Mouse (Mus musculus): Measurements from ENCODE around the gene Upf1. TPM values are rescaled to one million over a fixed set of nuclear protein-coding genes. Genes with fewer than 3 reads are reported as not detected.
A peak's percentile ranks its signal among the peaks of the same experiment; 100 is the strongest.

Upf1 gene
- polyA plus RNA-seq, 1 experiment from 2014 or later = 36.0 TPM

DNA sequence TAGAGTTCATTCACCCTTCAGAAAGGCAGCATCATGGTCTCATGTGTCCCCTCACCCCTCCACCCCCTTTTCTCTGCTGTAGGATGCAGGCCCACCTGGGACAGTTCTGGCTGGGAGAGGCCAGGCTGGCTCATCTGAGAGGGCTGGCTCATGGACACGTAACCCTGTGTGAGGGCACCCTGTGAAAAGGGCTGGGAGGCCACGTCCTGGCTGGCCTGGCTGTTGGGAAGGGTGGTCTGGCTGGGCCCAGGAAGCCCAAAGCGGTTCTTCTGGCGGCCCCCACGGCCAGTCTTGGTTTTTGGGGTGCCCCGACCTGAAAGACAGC is 20.2 kb downstream of the Upf1 start:
- Histone ChIP-seq H3K4me1 (peaks cover 23% of the 10 kb centered on the region), H3K9ac (no peak overlapping the region), H3K9me3 (no peaks in the 10 kb centered on the region), H3K4me2 (replicated peaks) (no peak overlapping the region), H3K36me3 (peaks cover 74% of the 10 kb centered on the region), H3K27ac (no peak overlapping the region), H3K4me3 (no peak overlapping the region), H3K27me3 (peaks cover 10% of the 10 kb centered on the region)
- 95% methylated on average over 6 of the region's 6 CpGs for WGBS
- no peak for ATAC-seq (ENCODE audit: insufficient number of reproducible peaks, insufficient read depth, low FRiP score, low TSS enrichment)

DNA sequence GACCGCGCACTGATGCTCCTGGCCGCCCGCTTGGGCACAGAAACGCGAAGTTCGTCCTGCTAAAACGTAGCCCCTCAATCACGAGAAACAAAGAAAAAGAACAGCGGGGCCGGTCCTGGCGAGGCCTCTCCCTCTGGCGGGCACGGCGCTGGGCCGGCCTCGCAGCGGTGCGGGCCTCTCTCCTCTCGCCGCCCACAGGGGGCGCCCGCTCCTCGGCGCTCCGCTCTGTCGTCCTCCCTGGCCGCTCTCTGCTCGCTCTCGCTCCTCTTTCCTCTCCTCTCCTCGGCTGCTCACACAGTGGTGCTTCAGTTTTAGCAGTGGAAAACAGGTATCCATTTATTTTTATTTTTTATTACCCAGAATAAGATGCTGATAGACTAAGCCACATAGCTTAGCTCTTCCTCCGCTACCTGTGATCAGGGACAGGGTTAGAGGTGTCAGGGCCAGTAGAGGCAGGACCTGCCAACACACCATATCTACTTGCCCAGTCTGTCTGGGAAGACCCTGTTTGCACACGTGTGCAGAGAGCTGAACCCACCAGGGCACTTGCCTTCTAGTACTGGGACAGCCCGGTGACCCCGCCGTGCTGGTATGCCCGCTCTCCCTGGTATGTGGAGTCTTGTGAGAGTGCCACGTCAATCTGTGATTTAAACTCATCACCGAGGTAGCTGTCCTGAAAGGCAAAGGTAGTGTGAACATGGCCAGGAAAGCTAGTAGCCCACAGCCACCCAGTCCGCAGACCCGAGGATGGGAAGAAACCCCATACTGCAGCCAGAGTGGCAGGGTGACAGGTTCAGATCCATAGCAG is 20.8 kb downstream of the Upf1 start:
- Histone ChIP-seq H3K27ac (no peak overlapping the region), H3K4me2 (replicated peaks) (peak overlapping the region; percentile 29; the same call in 1 of the 2 replicates), H3K4me1 (peaks cover 23% of the 10 kb centered on the region), H3K4me3 (no peak overlapping the region), H3K27me3 (peaks cover 10% of the 10 kb centered on the region), H3K9ac (0 out of 2 replicates have a peak overlapping the region, but pooled peaks have one; percentile 21), H3K9me3 (no peaks in the 10 kb centered on the region), H3K36me3 (peaks cover 68% of the 10 kb centered on the region)
- WGBS = 22% methylated on average over 41 of the region's 41 CpGs
- ATAC-seq (ENCODE audit: insufficient number of reproducible peaks, insufficient read depth, low FRiP score, low TSS enrichment) = peak; percentile 65; the same call in 1 of the 2 replicates

DNA sequence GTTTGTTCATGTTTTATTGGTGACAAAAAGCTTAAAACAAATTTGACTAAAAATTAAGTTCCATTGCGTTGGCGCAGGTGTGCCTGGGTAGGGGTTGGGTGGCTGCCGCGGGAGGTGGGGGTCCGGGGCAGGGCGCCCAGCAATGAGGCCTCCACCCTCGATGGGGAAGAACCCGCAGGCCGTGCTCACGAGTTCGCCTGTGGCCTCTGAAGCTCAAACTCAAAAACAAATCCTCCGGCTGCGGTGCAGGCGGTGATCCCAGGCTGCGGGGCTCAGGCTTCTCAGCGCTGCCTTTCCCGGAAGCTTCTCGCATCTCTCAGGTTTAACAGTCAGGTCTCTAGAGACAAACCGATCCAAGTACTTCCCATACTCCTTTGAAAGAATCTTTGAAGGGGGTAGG is 21.6 kb downstream of the Upf1 start:
- peak overlapping the region; percentile 30; the same call in 1 of the 2 replicates for H3K27ac ChIP-seq
- no peak overlapping the region for H3K4me3 ChIP-seq
- WGBS = 61% methylated on average over 19 of the region's 19 CpGs
- ATAC-seq (ENCODE audit: insufficient number of reproducible peaks, insufficient read depth, low FRiP score, low TSS enrichment) = no peak
- H3K4me2 ChIP-seq (replicated peaks) = peak overlapping the region; percentile 34; the same call in 1 of the 2 replicates
- H3K9ac ChIP-seq = 0 out of 2 replicates have a peak overlapping the region, but pooled peaks have one; percentile 20
- H3K4me1 ChIP-seq = peaks cover 23% of the 10 kb centered on the region
- peaks cover 10% of the 10 kb centered on the region for H3K27me3 ChIP-seq
- H3K36me3 ChIP-seq = peaks cover 60% of the 10 kb centered on the region
- no peaks in the 10 kb centered on the region for H3K9me3 ChIP-seq

DNA sequence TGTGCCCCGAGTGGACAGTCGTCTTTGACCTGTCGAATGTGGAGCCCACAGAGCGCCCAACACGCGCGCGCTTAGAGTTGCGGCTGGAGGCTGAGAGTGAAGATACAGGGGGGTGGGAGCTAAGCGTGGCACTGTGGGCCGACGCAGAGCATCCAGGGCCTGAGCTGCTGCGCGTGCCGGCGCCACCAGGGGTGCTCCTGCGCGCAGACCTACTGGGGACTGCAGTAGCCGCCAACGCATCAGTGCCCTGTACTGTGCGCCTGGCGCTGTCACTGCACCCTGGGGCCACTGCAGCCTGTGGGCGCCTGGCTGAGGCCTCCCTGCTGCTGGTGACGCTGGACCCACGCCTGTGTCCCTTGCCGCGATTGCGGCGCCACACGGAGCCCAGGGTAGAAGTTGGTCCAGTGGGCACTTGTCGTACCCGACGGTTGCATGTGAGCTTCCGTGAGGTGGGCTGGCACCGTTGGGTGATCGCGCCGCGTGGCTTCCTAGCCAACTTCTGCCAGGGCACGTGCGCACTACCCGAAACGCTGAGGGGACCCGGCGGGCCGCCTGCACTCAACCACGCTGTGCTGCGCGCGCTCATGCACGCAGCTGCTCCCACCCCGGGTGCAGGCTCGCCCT is 22.2 kb downstream of the Upf1 start:
- no peaks in the 10 kb centered on the region for H3K9me3 ChIP-seq
- H3K4me1 ChIP-seq = peaks cover 23% of the 10 kb centered on the region
- H3K36me3 ChIP-seq = peaks cover 54% of the 10 kb centered on the region
- H3K27ac ChIP-seq = peak overlapping the region; percentile 30; the same call in 1 of the 2 replicates
- 0 out of 2 replicates have a peak overlapping the region, but pooled peaks have one; percentile 26 for H3K9ac ChIP-seq
- ATAC-seq (ENCODE audit: insufficient number of reproducible peaks, insufficient read depth, low FRiP score, low TSS enrichment) = peak; percentile 71
- H3K4me3 ChIP-seq = peak overlapping the region; percentile 11
- WGBS = 30% methylated on average over 53 of the region's 53 CpGs
- H3K27me3 ChIP-seq = peaks cover 10% of the 10 kb centered on the region
- H3K4me2 ChIP-seq (replicated peaks) = peak overlapping the region; percentile 34

DNA sequence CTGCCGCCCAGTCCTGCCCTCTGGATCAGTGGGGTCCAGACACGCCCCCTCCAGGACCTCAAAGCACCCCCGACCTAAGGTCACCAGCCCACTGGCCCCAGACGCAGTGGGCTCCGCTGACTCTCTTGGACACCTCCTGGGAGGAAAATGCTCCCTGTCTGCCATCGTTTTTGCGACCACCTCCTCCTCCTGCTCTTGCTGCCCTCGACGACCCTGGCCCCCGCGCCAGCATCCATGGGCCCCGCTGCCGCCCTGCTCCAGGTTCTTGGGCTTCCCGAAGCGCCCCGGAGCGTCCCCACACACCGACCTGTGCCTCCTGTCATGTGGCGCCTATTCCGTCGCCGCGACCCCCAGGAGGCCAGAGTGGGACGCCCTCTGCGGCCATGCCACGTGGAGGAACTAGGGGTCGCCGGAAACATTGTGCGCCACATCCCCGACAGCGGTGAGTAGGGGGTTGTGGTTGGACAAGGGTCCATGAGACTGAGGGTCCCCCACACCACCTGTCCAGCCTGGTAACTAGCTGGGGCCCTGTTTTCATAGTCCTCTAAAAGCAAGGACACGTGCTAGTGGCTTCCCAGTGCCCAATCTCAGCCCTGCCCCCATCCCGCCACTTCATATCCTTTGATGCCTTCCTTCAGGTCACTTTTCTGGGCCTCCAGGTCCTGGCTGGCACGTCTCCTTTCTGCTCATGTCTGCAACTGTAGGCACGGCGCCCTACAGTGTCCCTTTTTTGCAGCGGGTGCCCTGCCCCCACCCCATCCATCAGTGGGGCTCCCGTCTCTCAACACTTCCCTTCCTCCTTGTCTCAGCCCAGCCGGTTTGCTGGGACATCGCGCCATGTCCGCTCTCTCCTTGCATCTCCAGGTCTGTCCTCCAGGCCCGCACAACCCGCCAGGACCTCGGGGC is 23.0 kb downstream of the Upf1 start:
- peak overlapping the region; percentile 26 for H3K9ac ChIP-seq
- peak overlapping the region; percentile 11 for H3K4me3 ChIP-seq
- 0 out of 2 replicates have a peak, but pooled peaks have one; percentile 13 for ATAC-seq (ENCODE audit: insufficient number of reproducible peaks, insufficient read depth, low FRiP score, low TSS enrichment)
- peaks cover 10% of the 10 kb centered on the region for H3K27me3 ChIP-seq
- no peaks in the 10 kb centered on the region for H3K9me3 ChIP-seq
- H3K36me3 ChIP-seq = peaks cover 48% of the 10 kb centered on the region
- peak overlapping the region; percentile 34 for H3K4me2 ChIP-seq (replicated peaks)
- WGBS = 6% methylated on average over 45 of the region's 45 CpGs
- no peak overlapping the region for H3K27ac ChIP-seq
- peaks cover 23% of the 10 kb centered on the region for H3K4me1 ChIP-seq

DNA sequence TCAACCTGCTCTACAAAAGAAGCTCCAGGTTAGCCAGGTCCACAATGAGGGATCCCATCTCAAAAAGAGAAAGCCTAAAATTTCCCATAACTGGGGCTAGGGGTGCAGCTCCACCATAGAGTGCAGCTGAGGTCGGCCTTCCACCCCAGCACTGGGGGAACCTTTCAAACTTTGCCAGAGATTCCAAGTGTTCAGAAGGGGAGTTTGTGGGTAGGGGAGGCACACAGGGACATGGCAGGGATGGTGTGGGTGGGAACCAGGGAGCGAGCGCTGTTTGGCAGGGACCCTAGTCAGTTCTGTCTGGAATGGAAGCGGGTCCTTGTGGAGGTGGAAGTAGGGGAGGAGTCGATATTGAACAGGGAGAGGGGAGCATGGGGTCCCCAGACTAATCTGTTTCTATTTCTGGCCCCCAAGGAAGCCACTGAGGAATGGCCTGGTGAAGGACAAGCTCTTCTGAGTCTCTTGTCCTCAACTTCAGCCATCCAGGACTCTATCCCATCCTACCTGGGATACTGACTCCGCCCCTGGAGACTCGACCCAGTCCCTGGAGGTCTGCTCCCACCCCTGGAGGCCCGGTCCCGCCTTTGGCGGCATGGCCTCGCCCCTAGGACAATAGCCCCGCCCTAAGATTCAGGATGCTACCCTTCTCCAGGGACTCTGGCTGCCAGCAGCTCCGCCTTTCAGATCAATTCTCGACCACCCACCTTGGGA is 23.8 kb downstream of the Upf1 start, which contains the start of gene Gdf1:
TSS of gene Gdf1 (plus strand) at position 694 of the 711 bp plus-strand sequence.
- Histone ChIP-seq H3K4me1 (peaks cover 23% of the 10 kb centered on the region), H3K4me3 (peak within 1 kb of the TSS; percentile 11), H3K9ac (peak within 1 kb of the TSS; percentile 26), H3K27me3 (peaks cover 10% of the 10 kb centered on the region), H3K36me3 (peaks cover 40% of the 10 kb centered on the region), H3K9me3 (no peaks in the 10 kb centered on the region), H3K4me2 (replicated peaks) (peak within 1 kb of the TSS; percentile 34), H3K27ac (no peak within 1 kb of the TSS)
- whole genome bisulfite sequencing = 25% methylated on average over 14 of the region's 14 CpGs
- ATAC-seq (ENCODE audit: insufficient number of reproducible peaks, insufficient read depth, low FRiP score, low TSS enrichment) = no peak

DNA sequence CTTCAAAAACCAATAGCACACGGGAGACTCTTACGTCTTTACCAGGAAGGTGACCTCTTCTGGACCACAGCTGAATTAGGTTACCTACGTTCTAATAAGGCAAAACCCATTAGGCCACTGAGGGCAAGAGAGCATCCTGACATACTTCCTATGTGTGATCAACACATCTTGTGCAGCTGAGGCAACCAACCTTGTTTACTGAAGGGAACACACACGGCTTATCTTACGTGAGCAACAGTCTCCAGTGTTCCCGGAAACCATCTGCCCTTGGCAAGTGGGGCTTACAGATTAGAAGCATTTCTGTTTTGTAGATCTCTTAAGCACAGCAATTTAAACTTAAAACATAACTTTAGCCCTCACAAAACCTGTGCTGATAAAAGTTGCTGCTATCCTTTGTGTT is 25.6 kb downstream of the Upf1 start:
- H3K4me2 ChIP-seq (replicated peaks) = no peak overlapping the region
- peaks cover 10% of the 10 kb centered on the region for H3K27me3 ChIP-seq
- H3K4me3 ChIP-seq = no peak overlapping the region
- peaks cover 27% of the 10 kb centered on the region for H3K36me3 ChIP-seq
- H3K27ac ChIP-seq = no peak overlapping the region
- H3K9ac ChIP-seq = no peak overlapping the region
- peaks cover 23% of the 10 kb centered on the region for H3K4me1 ChIP-seq
- ATAC-seq (ENCODE audit: insufficient number of reproducible peaks, insufficient read depth, low FRiP score, low TSS enrichment) = no peak
- no peaks in the 10 kb centered on the region for H3K9me3 ChIP-seq
- WGBS = 93% methylated on average over 6 of the region's 6 CpGs

DNA sequence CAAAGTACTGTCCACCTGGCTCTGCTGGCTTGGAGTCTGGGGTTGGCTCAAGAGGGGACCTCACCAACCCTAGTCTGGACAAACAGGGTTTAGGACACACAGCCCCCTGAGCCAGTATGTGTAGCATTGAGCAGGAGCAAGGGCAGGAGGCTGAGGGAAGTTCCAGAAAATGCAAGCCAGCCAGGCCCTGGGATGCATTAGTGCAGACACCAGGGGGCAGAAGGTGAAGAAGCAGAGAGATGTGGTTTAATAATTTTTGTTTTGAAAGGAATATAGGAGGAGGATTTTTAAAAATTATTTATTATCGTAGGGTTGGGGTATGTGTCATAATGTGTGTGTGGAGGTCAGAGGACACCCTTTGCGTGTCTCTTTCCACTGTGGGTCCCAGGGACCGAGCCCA is 29.4 kb downstream of the Upf1 start:
- Histone ChIP-seq H3K4me2 (replicated peaks) (no peak overlapping the region), H3K9ac (no peak overlapping the region), H3K4me3 (no peak overlapping the region), H3K36me3 (peaks cover 16% of the 10 kb centered on the region), H3K27me3 (no peaks in the 10 kb centered on the region), H3K9me3 (no peaks in the 10 kb centered on the region), H3K27ac (no peak overlapping the region), H3K4me1 (no peaks in the 10 kb centered on the region)
- no peak for ATAC-seq (ENCODE audit: insufficient number of reproducible peaks, insufficient read depth, low FRiP score, low TSS enrichment)
- WGBS = 87% methylated on average over 3 of the region's 3 CpGs

DNA sequence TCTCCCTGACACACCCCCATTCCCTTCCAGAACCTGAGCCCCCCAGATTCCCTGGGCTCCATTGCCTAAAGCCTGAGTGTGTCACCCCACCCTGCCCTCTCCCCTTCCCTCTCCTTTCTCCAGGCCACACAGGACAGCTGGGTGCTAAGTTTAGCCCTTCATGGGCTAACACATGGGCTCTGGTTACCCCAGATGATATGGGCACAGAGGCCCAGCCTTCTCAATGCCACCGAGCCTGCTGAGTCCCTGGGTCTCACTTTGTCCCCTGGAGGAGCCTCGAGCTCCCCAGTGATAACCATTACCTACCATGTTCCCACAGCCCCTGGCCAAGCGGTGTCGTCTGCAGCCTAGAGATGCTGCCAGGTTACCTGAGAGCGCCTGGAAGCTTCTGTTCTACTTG is 35.2 kb downstream of the Upf1 start:
- 85% methylated on average over 5 of the region's 5 CpGs for WGBS
- peak overlapping the region; percentile 83 for H3K27ac ChIP-seq
- no peak for ATAC-seq (ENCODE audit: insufficient number of reproducible peaks, insufficient read depth, low FRiP score, low TSS enrichment)
- no peaks in the 10 kb centered on the region for H3K27me3 ChIP-seq
- peak overlapping the region; percentile 68; the same call in 1 of the 2 replicates for H3K4me2 ChIP-seq (replicated peaks)
- no peak overlapping the region for H3K9ac ChIP-seq
- H3K9me3 ChIP-seq = no peaks in the 10 kb centered on the region
- H3K4me3 ChIP-seq = no peak overlapping the region
- H3K4me1 ChIP-seq = peaks cover 27% of the 10 kb centered on the region
- H3K36me3 ChIP-seq = peaks cover 14% of the 10 kb centered on the region

DNA sequence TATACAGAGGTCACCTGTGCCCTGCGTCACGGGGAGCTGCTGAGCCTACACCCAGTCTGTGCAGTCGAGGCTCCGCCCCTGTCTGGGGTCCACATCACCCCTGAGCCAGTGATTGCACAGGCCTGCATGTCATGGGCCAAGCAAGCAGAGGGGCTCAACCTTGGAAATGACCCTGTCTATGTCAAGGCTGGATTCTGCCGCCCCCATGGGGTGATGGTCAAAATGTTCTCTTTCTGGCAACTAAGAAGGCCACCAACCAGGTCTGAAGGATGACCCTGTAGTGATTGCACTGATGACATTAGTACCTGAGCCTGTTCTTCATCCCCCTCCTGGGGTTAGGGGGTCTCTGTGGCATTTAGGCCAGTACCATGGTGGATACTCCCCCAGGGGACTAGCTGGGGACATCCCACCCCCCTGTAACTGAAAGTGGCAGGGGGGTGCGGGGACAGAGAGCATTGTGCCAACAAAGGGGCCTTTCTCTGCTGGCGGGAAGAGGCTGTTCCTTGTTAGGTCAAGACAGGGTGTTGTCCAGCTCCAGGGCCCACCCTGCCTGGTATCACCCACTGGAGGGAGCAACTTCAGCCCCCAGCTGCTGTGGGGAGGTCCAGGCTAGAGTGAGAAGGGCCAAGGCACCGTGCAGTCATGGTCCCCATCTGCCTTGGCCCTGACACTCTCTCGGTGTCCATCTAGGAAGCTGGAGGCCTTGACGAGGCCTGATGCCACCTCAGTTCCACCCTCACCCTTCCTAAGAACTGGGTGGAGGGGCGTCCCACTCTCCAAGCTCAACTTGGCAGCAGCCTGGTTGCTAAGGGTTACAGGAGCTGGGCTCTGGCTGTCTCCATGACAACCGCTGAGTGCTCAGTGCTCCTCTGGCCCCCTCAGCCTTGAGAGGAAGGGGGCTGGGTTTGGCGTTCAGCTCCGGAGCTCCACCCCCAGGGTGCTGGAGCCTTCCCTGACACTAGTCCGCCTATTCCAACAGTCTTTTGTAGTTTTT is 36.3 kb downstream of the Upf1 start:
- Histone ChIP-seq H3K27ac (peak overlapping the region; percentile 83), H3K4me2 (replicated peaks) (peak overlapping the region; percentile 68), H3K9ac (peak overlapping the region; percentile 63), H3K4me1 (peaks cover 27% of the 10 kb centered on the region), H3K9me3 (no peaks in the 10 kb centered on the region), H3K4me3 (peak overlapping the region; percentile 57), H3K27me3 (no peaks in the 10 kb centered on the region), H3K36me3 (peaks cover 22% of the 10 kb centered on the region)
- ATAC-seq (ENCODE audit: insufficient number of reproducible peaks, insufficient read depth, low FRiP score, low TSS enrichment) = peak; percentile 82
- WGBS = 8% methylated on average over 15 of the region's 15 CpGs

Measured in embryonic facial prominence, embryonic 12.5 days (tissue).